Mouse (Mus musculus) liver, embryonic 12.5 days (tissue): ENCODE measurements around the gene Ncam1. TPM values are rescaled to one million over a fixed set of nuclear protein-coding genes. Genes with fewer than 3 reads are reported as not detected.

Source experiments
- ATAC-seq: fragments of 200-750 bp; cut with Nextera tagmentation; 2 replicates; pipeline ENCODE4 v1.8.0; 2017; ENCODE audit warnings: moderate number of reproducible peaks, mild to moderate bottlenecking, moderate library complexity
- H3K27ac ChIP-seq: fragments of 300-500 bp; sonication (generic); 2 replicates; pipeline ENCODE4 v1.5.1; 2016; ENCODE audit warnings: mild to moderate bottlenecking
- H3K27me3 ChIP-seq: fragments of 300-500 bp; sonication (generic); replicated peaks from 2 replicates; pipeline ENCODE4 v1.6.1; 2016; ENCODE audit warnings: mild to moderate bottlenecking, moderate library complexity
- H3K36me3 ChIP-seq: fragments of 300-500 bp; sonication (generic); 2 replicates; pipeline ENCODE4 v1.6.1; 2016; ENCODE audit warnings: mild to moderate bottlenecking, moderate library complexity
- H3K4me1 ChIP-seq: fragments of 300-500 bp; sonication (generic); 2 replicates; pipeline ENCODE4 v1.6.1; 2016
- H3K4me2 ChIP-seq: fragments of 300-500 bp; sonication (generic); 2 replicates; pipeline ENCODE4 v1.6.1; 2016; ENCODE audit warnings: mild to moderate bottlenecking, moderate library complexity
- H3K4me3 ChIP-seq: fragments of 300-500 bp; sonication (generic); 2 replicates; pipeline ENCODE4 v1.5.1; 2016; ENCODE audit warnings: mild to moderate bottlenecking, moderate library complexity
- H3K9ac ChIP-seq: fragments of 300-500 bp; sonication (generic); 2 replicates; pipeline ENCODE4 v1.6.1; 2016; ENCODE audit warnings: mild to moderate bottlenecking, moderate library complexity
- H3K9me3 ChIP-seq: fragments of 300-500 bp; sonication (generic); replicated peaks from 2 replicates; pipeline ENCODE4 v1.6.1; 2016; ENCODE audit warnings: mild to moderate bottlenecking, moderate library complexity
- WGBS: fragments of 180-500 bp; shearing (Covaris S2); methylation state at CpG from one replicate; pipeline ENCODE4 v1.1.7; 2016; ENCODE audit not compliant: insufficient replicate concordance; 5-methylcytosine and 5-hydroxymethylcytosine counted together
- polyA plus RNA-seq: library from polyadenylated mRNA; unstranded; fragments of >200 nt; fragmentation: Nextera tagmentation; extraction: Ambion mirVana; gene quantifications from 2 replicates; pipeline ENCODE4 v1.2.1, GENCODE M21; 2016

Gene Ncam1
- polyA plus RNA-seq, 1 experiment from 2014 or later, result 8.5 TPM

DNA sequence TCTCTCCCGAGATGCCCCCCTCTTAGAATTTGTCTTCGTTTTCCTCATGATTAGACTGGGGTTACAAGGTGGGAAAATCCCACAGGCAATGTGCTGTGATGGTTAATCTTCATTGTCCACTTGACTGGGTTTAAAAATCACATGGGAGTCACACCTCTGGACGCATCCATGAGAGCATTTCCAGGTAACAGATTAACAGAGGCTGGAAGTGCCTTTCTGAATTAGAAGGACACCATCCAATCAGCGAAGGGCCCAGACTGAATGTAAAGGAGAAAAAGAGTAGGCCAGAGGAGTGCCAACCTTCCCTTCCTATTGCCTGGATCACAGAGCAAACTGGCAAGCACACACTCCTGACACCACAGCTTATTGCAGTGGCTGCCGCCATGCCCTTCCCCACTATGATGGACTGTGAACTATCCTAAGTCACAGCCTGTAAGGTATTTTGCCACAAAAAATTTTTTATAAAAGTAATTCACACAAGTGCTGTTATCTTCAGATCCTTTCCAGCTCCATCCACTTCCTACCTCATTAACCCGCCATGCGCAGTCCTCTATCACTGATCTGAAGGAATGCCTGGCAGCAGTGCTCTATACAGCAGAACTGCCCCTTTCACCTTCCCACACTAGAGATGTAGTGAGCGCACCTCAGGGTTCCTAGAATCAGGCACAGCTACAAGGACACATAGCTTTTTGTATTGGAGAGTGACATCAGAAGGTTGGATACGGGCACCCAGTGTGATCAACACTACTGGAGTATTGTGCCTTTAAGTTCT lies 94.3 kb downstream of the Ncam1 start:
- ATAC-seq, result no peak

DNA sequence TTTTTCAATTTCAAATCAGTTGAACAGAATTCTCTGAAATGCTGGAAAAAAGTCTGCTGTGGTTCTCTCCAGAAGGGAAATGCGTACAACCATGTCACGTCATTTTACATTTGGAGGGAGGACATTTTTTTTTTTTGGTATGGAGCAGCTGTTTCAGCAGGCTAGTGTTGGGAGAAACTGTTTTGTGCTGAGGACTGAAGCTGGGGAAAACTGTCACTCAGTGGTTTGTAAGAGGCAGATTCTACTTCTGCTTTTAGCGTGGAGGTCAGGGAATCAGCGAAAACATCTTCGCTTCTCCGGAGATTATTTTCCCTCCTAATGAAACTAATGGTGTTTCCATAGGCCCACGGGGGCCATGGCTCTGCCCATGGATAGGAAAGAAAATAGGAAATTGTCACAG lies 103.4 kb downstream of the Ncam1 start:
- Histone ChIP-seq H3K9me3 (no peaks in the 10 kb centered on the region), H3K4me2 (no peak overlapping the region), H3K9ac (no peak overlapping the region), H3K27ac (no peak overlapping the region), H3K4me1 (no peaks in the 10 kb centered on the region), H3K27me3 (no peaks in the 10 kb centered on the region), H3K4me3 (no peak overlapping the region), H3K36me3 (no peaks in the 10 kb centered on the region)
- WGBS, result 35% methylated on average over 7 of the region's 7 CpGs
- no peak for ATAC-seq

More for the DNA sequence above, 94.3 kb downstream of the Ncam1 start:
- no peak overlapping the region for H3K4me2 ChIP-seq
- H3K27me3 ChIP-seq, result no peaks in the 10 kb centered on the region
- no peaks in the 10 kb centered on the region for H3K36me3 ChIP-seq
- H3K9me3 ChIP-seq, result no peaks in the 10 kb centered on the region
- no peak overlapping the region for H3K27ac ChIP-seq
- H3K4me3 ChIP-seq, result no peak overlapping the region
- 69% methylated on average over 9 of the region's 9 CpGs for WGBS
- no peak overlapping the region for H3K9ac ChIP-seq
- no peaks in the 10 kb centered on the region for H3K4me1 ChIP-seq

DNA sequence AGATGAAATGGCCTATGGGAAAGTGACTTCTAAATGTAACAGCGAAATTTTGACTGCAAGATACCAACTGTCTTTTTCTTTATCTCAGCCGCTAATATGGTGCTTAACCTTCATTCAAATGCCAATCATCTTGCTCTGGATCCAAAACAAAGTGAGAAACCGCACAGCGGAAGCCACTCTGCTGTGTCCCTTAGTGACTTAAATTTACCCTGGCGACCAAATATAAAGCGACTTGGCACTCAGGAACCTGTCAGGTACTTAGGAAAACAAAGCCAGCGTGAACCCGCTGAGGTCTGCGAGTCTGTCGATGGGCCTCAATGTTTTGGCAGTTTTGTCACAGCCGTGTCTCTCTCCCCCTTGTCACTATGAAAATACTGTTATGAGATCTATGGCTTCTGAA lies 105.9 kb downstream of the Ncam1 start:
- Histone ChIP-seq H3K27me3 (no peaks in the 10 kb centered on the region), H3K4me1 (no peaks in the 10 kb centered on the region), H3K27ac (no peak overlapping the region), H3K4me2 (no peak overlapping the region), H3K36me3 (no peaks in the 10 kb centered on the region), H3K9me3 (no peaks in the 10 kb centered on the region), H3K4me3 (no peak overlapping the region), H3K9ac (no peak overlapping the region)
- ATAC-seq, result no peak
- WGBS, result 64% methylated on average over 11 of the region's 11 CpGs

DNA sequence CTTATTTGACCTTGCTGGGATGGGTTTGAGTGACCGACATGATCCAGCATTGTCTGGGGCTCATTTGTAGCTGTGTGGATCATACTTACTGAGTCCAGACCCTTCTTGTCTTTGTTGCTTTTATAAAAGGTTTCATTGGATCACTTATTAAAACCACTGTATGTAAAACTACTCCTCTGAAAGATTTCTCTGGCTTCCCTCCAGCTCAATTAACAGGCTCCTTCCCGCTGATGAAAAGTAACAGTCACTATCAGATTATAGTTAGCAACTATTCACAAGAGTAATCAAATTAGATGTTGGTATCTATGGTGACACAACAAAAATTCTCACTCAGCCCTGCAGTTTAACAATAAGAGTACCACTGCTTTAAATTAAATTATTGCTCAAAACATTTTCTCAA lies 107.4 kb downstream of the Ncam1 start:
- no peak overlapping the region for H3K27ac ChIP-seq

DNA sequence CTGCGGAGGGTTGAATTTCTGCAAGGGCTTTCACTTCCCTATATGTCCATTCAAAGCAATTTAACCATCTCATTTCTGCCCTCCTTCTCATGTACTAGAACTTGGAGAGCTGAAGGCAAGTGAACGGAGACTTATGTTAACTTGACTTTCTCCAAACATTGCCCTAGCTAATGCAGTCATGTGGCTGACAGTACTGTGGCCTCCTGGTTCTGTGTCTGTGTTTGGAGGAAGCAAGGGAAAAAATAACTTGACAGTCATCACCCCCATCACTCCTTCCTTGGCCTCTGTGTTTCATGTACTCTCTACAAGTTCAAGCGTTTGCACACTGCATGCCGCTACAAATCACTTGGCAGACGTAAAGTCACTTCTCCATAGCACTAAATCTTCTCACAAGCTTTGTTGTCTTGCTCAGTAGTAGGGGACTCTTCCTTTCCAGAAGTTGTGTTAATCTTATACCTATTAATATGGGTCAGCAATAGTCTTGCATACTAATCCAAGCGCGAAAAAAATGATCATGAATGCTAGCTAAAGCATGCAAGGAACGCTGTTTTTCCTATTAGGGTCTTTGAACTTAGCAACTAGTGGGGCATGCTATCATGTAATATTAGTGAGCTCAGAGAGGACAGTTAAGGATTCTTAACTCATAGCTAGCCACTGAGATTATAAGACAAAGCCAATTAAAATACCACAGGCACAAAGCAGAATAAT lies 115.0 kb downstream of the Ncam1 start:
- Histone ChIP-seq H3K4me3 (no peak overlapping the region), H3K9me3 (no peaks in the 10 kb centered on the region), H3K36me3 (no peaks in the 10 kb centered on the region), H3K27me3 (no peaks in the 10 kb centered on the region), H3K27ac (no peak overlapping the region), H3K9ac (no peak overlapping the region), H3K4me1 (no peaks in the 10 kb centered on the region), H3K4me2 (no peak overlapping the region)
- no peak for ATAC-seq
- 81% methylated on average over 8 of the region's 8 CpGs for WGBS

More for the DNA sequence above, 107.4 kb downstream of the Ncam1 start:
- no peak for ATAC-seq
- Histone ChIP-seq H3K27me3 (no peaks in the 10 kb centered on the region), H3K9me3 (no peaks in the 10 kb centered on the region), H3K4me1 (no peaks in the 10 kb centered on the region), H3K36me3 (no peaks in the 10 kb centered on the region), H3K9ac (no peak overlapping the region), H3K4me3 (no peak overlapping the region), H3K4me2 (no peak overlapping the region)
- WGBS, result 69% methylated on average over 2 of the region's 2 CpGs

DNA sequence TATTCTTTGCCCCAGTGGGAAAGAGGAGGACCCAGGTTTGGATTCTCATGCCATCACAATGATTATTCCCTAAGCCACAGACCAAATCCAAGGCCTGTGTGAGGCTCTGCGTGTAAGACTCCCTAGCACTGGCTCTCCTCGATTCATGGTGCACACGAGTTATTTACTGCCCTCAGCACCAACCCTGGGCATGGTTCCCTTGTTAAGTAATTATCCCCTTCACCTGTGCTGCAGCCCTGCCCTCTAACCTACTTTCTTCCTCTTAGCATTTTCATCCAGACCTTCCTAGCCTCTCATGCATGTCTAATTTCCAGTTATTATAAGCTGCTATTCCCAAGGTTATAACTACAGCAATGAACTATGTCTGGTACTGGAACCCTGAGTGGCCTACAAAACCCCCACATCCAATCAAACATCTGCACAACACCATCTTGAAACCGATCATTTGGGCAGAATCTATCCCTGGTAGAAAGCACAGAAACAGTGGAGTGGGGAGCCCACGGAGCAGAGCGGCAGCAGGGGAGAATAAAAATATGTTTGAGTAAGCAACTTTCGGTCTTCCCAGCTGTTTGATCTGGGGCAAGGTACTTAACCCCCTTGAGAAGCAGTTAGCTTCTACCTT lies 116.8 kb downstream of the Ncam1 start:
- Histone ChIP-seq H3K27me3 (no peaks in the 10 kb centered on the region), H3K36me3 (no peaks in the 10 kb centered on the region), H3K4me2 (no peak overlapping the region), H3K4me3 (no peak overlapping the region), H3K4me1 (no peaks in the 10 kb centered on the region), H3K9me3 (no peaks in the 10 kb centered on the region), H3K27ac (no peak overlapping the region), H3K9ac (no peak overlapping the region)
- ATAC-seq, result no peak
- WGBS, result 78% methylated on average over 7 of the region's 7 CpGs

DNA sequence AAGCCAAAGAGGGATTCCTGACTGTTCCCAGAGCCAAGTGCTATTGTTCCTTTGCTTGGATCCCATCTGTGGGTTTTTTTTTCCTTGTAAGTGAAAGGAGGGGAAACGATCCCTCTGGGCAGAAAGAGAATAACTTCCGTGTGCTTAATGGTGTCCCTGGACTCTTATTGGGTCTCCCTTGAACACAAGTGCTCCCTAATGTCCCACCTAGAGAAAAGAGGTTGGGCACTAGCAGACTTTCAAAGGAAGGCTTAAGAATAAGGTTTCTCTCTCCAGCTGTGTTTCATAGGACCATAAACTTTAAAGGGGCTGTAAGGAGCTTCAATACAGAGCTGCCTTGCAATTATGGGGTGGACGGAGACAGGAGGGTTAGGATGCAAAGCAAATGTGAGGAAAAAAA lies 119.5 kb downstream of the Ncam1 start:
- 56% methylated on average over 3 of the region's 3 CpGs for WGBS
- no peaks in the 10 kb centered on the region for H3K4me1 ChIP-seq
- H3K36me3 ChIP-seq, result no peaks in the 10 kb centered on the region
- H3K9ac ChIP-seq, result no peak overlapping the region
- no peaks in the 10 kb centered on the region for H3K27me3 ChIP-seq
- H3K27ac ChIP-seq, result no peak overlapping the region
- no peak overlapping the region for H3K4me2 ChIP-seq
- H3K9me3 ChIP-seq, result no peaks in the 10 kb centered on the region
- H3K4me3 ChIP-seq, result no peak overlapping the region
- no peak for ATAC-seq

DNA sequence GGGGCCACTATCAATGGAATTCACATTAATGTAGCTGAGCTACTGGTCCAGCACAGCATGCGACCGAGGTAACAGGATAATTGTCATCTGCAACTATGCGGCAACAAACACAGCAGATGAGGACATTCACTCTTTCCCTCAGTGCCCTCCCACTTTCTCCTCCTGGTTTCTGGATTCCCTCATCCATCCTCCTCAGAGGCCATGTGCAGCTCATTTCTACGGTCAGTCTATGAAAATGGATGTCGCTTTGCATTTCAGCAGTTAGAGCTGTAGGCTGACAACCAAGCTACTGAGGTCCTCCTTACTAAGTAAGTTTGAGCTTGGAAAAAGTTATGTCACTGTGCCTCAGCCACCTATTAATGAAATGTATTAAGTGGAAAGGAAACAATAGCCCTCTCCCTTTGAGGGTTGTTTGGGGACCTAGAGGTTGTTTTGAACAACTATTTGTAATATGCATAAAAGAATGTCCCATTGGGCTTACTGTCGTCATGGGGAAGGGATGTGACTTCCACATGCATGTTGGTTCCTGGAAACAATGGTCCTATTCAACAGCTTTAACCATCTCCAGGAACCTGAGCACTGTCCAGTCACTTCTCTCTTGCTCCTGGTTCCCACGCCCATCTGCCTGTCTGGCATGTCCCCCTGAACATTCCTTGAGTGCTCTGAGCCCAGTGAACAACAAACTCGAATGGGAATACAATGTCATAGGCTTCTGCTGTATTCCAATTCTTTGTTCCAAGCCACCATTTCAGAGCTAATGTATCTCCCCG lies 122.8 kb downstream of the Ncam1 start:
- no peak overlapping the region for H3K9ac ChIP-seq
- no peak for ATAC-seq
- H3K4me2 ChIP-seq, result no peak overlapping the region
- no peak overlapping the region for H3K27ac ChIP-seq
- H3K36me3 ChIP-seq, result no peaks in the 10 kb centered on the region
- H3K27me3 ChIP-seq, result no peaks in the 10 kb centered on the region
- WGBS, result 56% methylated on average over 9 of the region's 9 CpGs
- H3K4me1 ChIP-seq, result no peaks in the 10 kb centered on the region
- H3K9me3 ChIP-seq, result no peaks in the 10 kb centered on the region
- H3K4me3 ChIP-seq, result no peak overlapping the region

DNA sequence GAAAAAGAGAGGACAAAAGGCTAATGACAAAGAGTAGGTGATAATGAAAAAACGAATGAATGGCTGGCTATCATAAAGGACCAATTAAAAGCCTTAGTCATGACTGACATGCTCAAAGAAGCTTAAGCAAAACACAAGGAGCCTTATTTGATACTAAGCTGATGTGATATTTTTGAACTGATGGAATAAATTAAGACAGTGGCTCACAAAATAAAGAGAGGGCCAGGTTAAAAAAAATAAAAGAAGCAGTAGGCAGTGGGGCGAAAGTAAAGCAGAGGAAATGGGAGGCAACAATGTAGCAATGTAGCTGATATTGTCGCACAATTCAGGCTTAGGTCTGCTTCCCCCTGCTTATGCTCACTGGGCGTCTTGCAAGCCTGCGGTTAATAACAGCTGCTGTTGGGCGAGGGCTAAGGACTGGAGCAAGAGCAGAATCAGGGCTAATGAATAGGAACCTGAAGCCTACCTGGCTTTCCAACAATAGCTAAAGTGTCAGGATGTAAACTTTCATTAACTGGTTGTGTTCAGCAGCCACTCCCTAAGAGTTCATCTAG lies 126.0 kb downstream of the Ncam1 start:
- H3K9ac ChIP-seq, result no peak overlapping the region
- no peaks in the 10 kb centered on the region for H3K27me3 ChIP-seq
- 55% methylated on average over 6 of the region's 6 CpGs for WGBS
- no peak overlapping the region for H3K4me3 ChIP-seq
- H3K36me3 ChIP-seq, result no peaks in the 10 kb centered on the region
- no peak overlapping the region for H3K27ac ChIP-seq
- H3K4me2 ChIP-seq, result no peak overlapping the region
- H3K4me1 ChIP-seq, result no peaks in the 10 kb centered on the region
- ATAC-seq, result no peak
- H3K9me3 ChIP-seq, result no peaks in the 10 kb centered on the region

DNA sequence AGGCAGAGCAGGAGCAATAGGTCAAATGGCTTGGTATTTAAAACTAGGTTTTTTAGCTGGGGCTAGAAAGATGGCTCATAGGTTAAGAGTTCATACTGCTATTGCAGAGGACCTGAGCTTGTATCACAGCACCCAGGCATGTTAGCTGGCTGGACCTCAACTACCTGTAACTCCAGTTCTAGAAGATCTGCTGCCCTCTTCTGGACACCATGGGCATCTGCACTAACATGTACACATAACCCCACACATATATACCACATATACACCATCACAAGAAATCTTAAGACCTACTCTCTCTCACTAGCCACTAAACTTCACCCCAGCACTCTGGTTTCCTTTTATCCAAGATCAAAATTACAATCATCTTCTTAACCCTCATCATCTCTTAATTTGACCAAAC lies 131.7 kb downstream of the Ncam1 start:
- no peak for ATAC-seq
- Histone ChIP-seq H3K9ac (no peak overlapping the region), H3K27ac (no peak overlapping the region), H3K4me3 (no peak overlapping the region), H3K27me3 (no peaks in the 10 kb centered on the region), H3K9me3 (0 out of 2 replicates have a peak, but pooled peaks cover 2% of the 10 kb centered on the region), H3K4me1 (no peaks in the 10 kb centered on the region), H3K4me2 (no peak overlapping the region), H3K36me3 (no peaks in the 10 kb centered on the region)

DNA sequence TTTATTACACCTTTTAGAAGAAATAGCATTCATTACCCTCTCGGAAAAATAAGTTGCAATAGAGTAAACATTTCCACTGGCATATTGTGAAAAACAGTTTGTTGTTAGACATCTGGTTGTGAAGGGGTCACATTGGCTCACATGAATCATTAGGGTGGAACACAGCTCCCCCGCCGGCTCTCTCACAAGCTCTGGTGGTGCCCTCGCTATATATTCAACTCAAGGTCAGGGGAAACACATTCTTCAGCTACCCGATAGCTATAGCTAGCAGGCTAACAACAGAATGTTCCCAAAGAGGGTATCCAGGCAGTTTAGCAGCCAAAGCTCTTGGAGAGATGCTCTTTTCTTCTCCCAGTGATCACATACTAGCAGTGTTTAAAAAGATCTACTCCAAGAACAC lies 133.4 kb downstream of the Ncam1 start:
- no peak overlapping the region for H3K9ac ChIP-seq
- 0 out of 2 replicates have a peak, but pooled peaks cover 2% of the 10 kb centered on the region for H3K9me3 ChIP-seq
- no peak overlapping the region for H3K27ac ChIP-seq
- 61% methylated on average over 5 of the region's 5 CpGs for WGBS
- no peaks in the 10 kb centered on the region for H3K36me3 ChIP-seq
- no peak for ATAC-seq
- H3K4me2 ChIP-seq, result no peak overlapping the region
- H3K4me1 ChIP-seq, result no peaks in the 10 kb centered on the region
- H3K4me3 ChIP-seq, result no peak overlapping the region
- H3K27me3 ChIP-seq, result no peaks in the 10 kb centered on the region
